Mouse (Mus musculus) CH12.LX (cell line): ENCODE results near the gene Acsl3. TPM values are rescaled to one million over a fixed set of nuclear protein-coding genes. Genes with fewer than 3 reads are reported as not detected.

Experiments used
- DNase-seq: peaks from one replicate; pipeline ENCODE4 v3.0.0-alpha.2; 2013; ENCODE audit errors: extremely low read depth
- H3K27ac ChIP-seq: 2 replicates; pipeline ENCODE4 v1.5.1; 2012; ENCODE audit warnings: low read depth, mild to moderate bottlenecking, control low read depth, moderate library complexity; ENCODE audit not compliant: insufficient read depth
- H3K27me3 ChIP-seq: replicated peaks from 2 replicates; pipeline ENCODE3; 2012; ENCODE audit warnings: inconsistent platforms
- H3K36me3 ChIP-seq, 2 experiments: replicated peaks in 1 of 2; 2 replicates each; pipeline versions ENCODE3 to v1.6.1; 2012; ENCODE audit warnings: inconsistent platforms in 1 of 2, low read length in 1 of 2, mild to moderate bottlenecking in 1 of 2, mixed read lengths in 1 of 2, moderate library complexity in 1 of 2; ENCODE audit not compliant: control insufficient read depth in 1 of 2, insufficient read depth in 1 of 2
- H3K4me1 ChIP-seq, 2 experiments: 2 replicates each; pipeline ENCODE4 v1.6.1; 2012; ENCODE audit warnings: inconsistent platforms in 1 of 2, moderate library complexity in 1 of 2; ENCODE audit not compliant: insufficient read depth in 2 of 2, control insufficient read depth in 1 of 2
- H3K4me2 ChIP-seq: 2 replicates; pipeline ENCODE4 v1.6.1; 2012; ENCODE audit warnings: low read depth, mild to moderate bottlenecking, control low read depth; ENCODE audit not compliant: poor library complexity, insufficient read depth, severe bottlenecking
- H3K4me3 ChIP-seq, 3 experiments: fragments of 150-350 bp in 1 of 3; sonication (generic) in 1 of 3; replicated peaks in 1 of 3; 2 replicates each; pipeline versions ENCODE3 to v1.5.1; 2011 to 2012; ENCODE audit warnings: low read depth in 2 of 3, low read length in 2 of 3, mild to moderate bottlenecking in 2 of 3, moderate library complexity in 2 of 3, control low read depth in 1 of 3, improper control_type of control experiment in 1 of 3, inconsistent platforms in 1 of 3, mixed read lengths in 1 of 3; ENCODE audit not compliant: poor library complexity in 1 of 3
- H3K79me2 ChIP-seq: replicated peaks from 2 replicates; pipeline ENCODE4 v1.6.1; 2012; ENCODE audit warnings: mild to moderate bottlenecking, moderate library complexity; ENCODE audit not compliant: control insufficient read depth, poor library complexity, insufficient read depth, severe bottlenecking; ENCODE audit errors: extremely low read depth
- H3K9ac ChIP-seq: 2 replicates; pipeline ENCODE4 v1.6.1; 2012; ENCODE audit warnings: low read depth, mild to moderate bottlenecking, control low read depth, moderate library complexity; ENCODE audit not compliant: insufficient read depth
- H3K9me3 ChIP-seq: replicated peaks from 2 replicates; pipeline ENCODE3; 2012; ENCODE audit warnings: low read length, inconsistent platforms, mixed read lengths
- BHLHE40 ChIP-seq: IDR thresholded peaks from 2 replicates; pipeline ENCODE4 v1.6.1; 2011; ENCODE audit warnings: mild to moderate bottlenecking, low read depth, low read length, improper control_type of control experiment
- CHD1 ChIP-seq: IDR thresholded peaks from 2 replicates; pipeline ENCODE4 v1.6.1; 2012; ENCODE audit warnings: low read depth, low read length, improper control_type of control experiment, inconsistent platforms
- CHD2 ChIP-seq: IDR thresholded peaks from 2 replicates; pipeline ENCODE4 v1.6.1; 2011; ENCODE audit warnings: low read length, improper control_type of control experiment
- CTCF ChIP-seq, 2 experiments: IDR thresholded peaks in 1 of 2; conservative IDR thresholded peaks in 1 of 2; 2 replicates each; pipeline ENCODE4 v1.5.1; 2011 to 2012; ENCODE audit warnings: low read depth in 2 of 2, low read length in 2 of 2, improper control_type of control experiment in 1 of 2, inconsistent platforms in 1 of 2, mild to moderate bottlenecking in 1 of 2, moderate library complexity in 1 of 2
- ELF1 ChIP-seq: IDR thresholded peaks from 2 replicates; pipeline ENCODE4 v1.6.1; 2014; ENCODE audit warnings: low read depth, mild to moderate bottlenecking, inconsistent platforms, low read length, improper control_type of control experiment
- EP300 ChIP-seq: IDR thresholded peaks from 2 replicates; pipeline ENCODE4 v1.6.1; 2011; ENCODE audit warnings: low read length, improper control_type of control experiment
- ETS1 ChIP-seq: conservative IDR thresholded peaks from 2 replicates; pipeline ENCODE4 v1.6.1; 2012; ENCODE audit warnings: low read depth, mild to moderate bottlenecking, inconsistent platforms, low read length, improper control_type of control experiment, moderate library complexity
- GABPA ChIP-seq: IDR thresholded peaks from 2 replicates; pipeline ENCODE4 v1.6.1; 2012; ENCODE audit warnings: low read depth, low read length, improper control_type of control experiment, inconsistent platforms; ENCODE audit not compliant: insufficient replicate concordance
- IRF4 ChIP-seq: IDR thresholded peaks from 2 replicates; pipeline ENCODE4 v1.6.1; 2014; ENCODE audit warnings: low read depth, mild to moderate bottlenecking, inconsistent platforms, low read length, improper control_type of control experiment
- JUND ChIP-seq: conservative IDR thresholded peaks from 2 replicates; pipeline ENCODE4 v1.6.1; 2011; ENCODE audit warnings: low read depth, low read length, improper control_type of control experiment
- KAT2A ChIP-seq: IDR thresholded peaks from 2 replicates; pipeline ENCODE4 v1.6.1; 2012; ENCODE audit warnings: low read length, improper control_type of control experiment, inconsistent platforms; ENCODE audit not compliant: insufficient replicate concordance
- MAX ChIP-seq: IDR thresholded peaks from 2 replicates; pipeline ENCODE4 v1.6.1; 2011; ENCODE audit warnings: low read length, improper control_type of control experiment
- MAZ ChIP-seq: IDR thresholded peaks from 2 replicates; pipeline ENCODE4 v1.6.1; 2012; ENCODE audit warnings: low read depth, mild to moderate bottlenecking, inconsistent platforms, low read length, improper control_type of control experiment, moderate library complexity
- MEF2A ChIP-seq: IDR thresholded peaks from 2 replicates; pipeline ENCODE4 v1.6.1; 2014; ENCODE audit warnings: low read depth, mild to moderate bottlenecking, inconsistent platforms, low read length, improper control_type of control experiment, borderline replicate concordance
- NELFE ChIP-seq: IDR thresholded peaks from 2 replicates; pipeline ENCODE4 v1.6.1; 2011; ENCODE audit warnings: low read depth, low read length, improper control_type of control experiment
- NRF1 ChIP-seq: IDR thresholded peaks from 2 replicates; pipeline ENCODE4 v1.6.1; 2014; ENCODE audit warnings: low read depth, mild to moderate bottlenecking, inconsistent platforms, low read length, improper control_type of control experiment, moderate library complexity
- POLR2A ChIP-seq: IDR thresholded peaks from 2 replicates; pipeline ENCODE4 v1.6.1; 2011; ENCODE audit warnings: low read depth, mild to moderate bottlenecking, improper control_type of control experiment, low read length
- RAD21 ChIP-seq: IDR thresholded peaks from 2 replicates; pipeline ENCODE4 v1.6.1; 2011; ENCODE audit warnings: low read depth, mild to moderate bottlenecking, low read length, improper control_type of control experiment, moderate library complexity
- RCOR1 ChIP-seq: conservative IDR thresholded peaks from 2 replicates; pipeline ENCODE4 v1.6.1; 2012; ENCODE audit warnings: low read depth, mild to moderate bottlenecking, inconsistent platforms, low read length, improper control_type of control experiment
- SIN3A ChIP-seq: IDR thresholded peaks from 2 replicates; pipeline ENCODE4 v1.6.1; 2012; ENCODE audit warnings: low read length, improper control_type of control experiment, inconsistent platforms
- SMC3 ChIP-seq: IDR thresholded peaks from 2 replicates; pipeline ENCODE4 v1.6.1; 2011; ENCODE audit warnings: low read depth, low read length, improper control_type of control experiment
- TBP ChIP-seq: conservative IDR thresholded peaks from 2 replicates; pipeline ENCODE4 v1.6.1; 2011; ENCODE audit warnings: low read depth, low read length, improper control_type of control experiment
- UBTF ChIP-seq: IDR thresholded peaks from 2 replicates; pipeline ENCODE4 v1.6.1; 2012; ENCODE audit warnings: low read depth, mild to moderate bottlenecking, inconsistent platforms, low read length, improper control_type of control experiment, moderate library complexity
- USF1 ChIP-seq: IDR thresholded peaks from 2 replicates; pipeline ENCODE4 v1.6.1; 2014; ENCODE audit warnings: low read depth, mild to moderate bottlenecking, inconsistent platforms, low read length, improper control_type of control experiment
- USF2 ChIP-seq: conservative IDR thresholded peaks from 2 replicates; pipeline ENCODE4 v1.6.1; 2011; ENCODE audit warnings: low read depth, low read length, improper control_type of control experiment
- ZC3H11A ChIP-seq: IDR thresholded peaks from 2 replicates; pipeline ENCODE4 v1.6.1; 2012; ENCODE audit warnings: low read depth, mild to moderate bottlenecking, inconsistent platforms, low read length, improper control_type of control experiment
- ZMIZ1 ChIP-seq: IDR thresholded peaks from 2 replicates; pipeline ENCODE4 v1.6.1; 2012; ENCODE audit warnings: low read depth, mild to moderate bottlenecking, inconsistent platforms, low read length, improper control_type of control experiment
- ZNF384 ChIP-seq: IDR thresholded peaks from 2 replicates; pipeline ENCODE4 v1.6.1; 2012; ENCODE audit warnings: low read depth, low read length, improper control_type of control experiment, inconsistent platforms
- dilution Hi-C: fragments of 300-500 bp; cut with MboI; formaldehyde crosslinking; loops from 2 replicates; pipeline ENCODE4 v1.14.3; 2020; ENCODE audit warnings: low sequenced_read_pairs; ENCODE audit not compliant: extremely low pct_unique_long_range_greater_than_20kb, extremely low pct_ligation_motif_present
- in situ Hi-C: fragments of 300-500 bp; cut with MboI; formaldehyde crosslinking; loops from 3 replicates; pipeline ENCODE4 v1.14.3; 2019; ENCODE audit warnings: low sequenced_read_pairs, low pct_ligation_motif_present, low pct_unique_long_range_greater_than_20kb, mixed read lengths
- polyA plus RNA-seq: library from polyadenylated mRNA; unstranded; fragments of >175 nt; gene quantifications from 2 replicates; pipeline ENCODE4 v1.2.1, GENCODE M21; 2012; ENCODE audit warnings: low read depth; ENCODE audit not compliant: insufficient read length
- total RNA-seq, 2 experiments: library from RNA; depleted of rRNA; stranded (reverse); fragments of 300-350 nt in 1 of 2; fragments of >200 nt in 1 of 2; gene quantifications; 2 replicates each; pipeline ENCODE4 v1.2.3; 2012 to 2014

Gene Acsl3
- total and polyA plus RNA-seq, 3 experiments, result 19.0 to 57.5 (median 25.3) TPM

- in situ Hi-C loops (loop anchor here (25.0 kb wide), 2 partner anchors 913 to 963 kb away; no protein-coding TSS in a partner anchor), dilution Hi-C loops (no loop called here)
- Histone ChIP-seq H3K4me2 (peak overlapping the region; percentile 27; the same call in 1 of the 2 replicates), H3K79me2 (no peaks in the 10 kb centered on the region), H3K27me3 (no peaks in the 10 kb centered on the region), H3K4me3 (no peak overlapping the region), H3K9ac (0 out of 2 replicates have a peak overlapping the region, but pooled peaks have one; percentile 17), H3K4me1 (peaks cover 0 to 6% of the 10 kb centered on the region in 2 experiments; a peak in 1 of 4 replicates), H3K9me3 (no peaks in the 10 kb centered on the region), H3K27ac (no peak overlapping the region), H3K36me3 (no peaks in the 10 kb centered on the region)
- TF ChIP-seq NRF1, result peak; percentile 87
- TF ChIP-seq ZMIZ1, result no peak
- TF ChIP-seq TBP, result no peak
- no peak for TF ChIP-seq SIN3A
- no peak for TF ChIP-seq EP300
- no peak for TF ChIP-seq BHLHE40
- TF ChIP-seq JUND, result no peak
- TF ChIP-seq CHD1, result no peak
- no peak for TF ChIP-seq ETS1
- TF ChIP-seq MEF2A, result no peak
- no peak for TF ChIP-seq GABPA
- peak; percentile 21; the same call in 1 of the 2 replicates for TF ChIP-seq ZNF384
- no peak for TF ChIP-seq USF2
- peak; percentile 46; the same call in 1 of the 2 replicates for TF ChIP-seq ELF1
- no peak for TF ChIP-seq RCOR1
- TF ChIP-seq SMC3, result peak; percentile 88
- TF ChIP-seq MAX, result no peak
- TF ChIP-seq USF1, result no peak
- no peak; the same call in 1 of the 2 replicates for TF ChIP-seq IRF4
- TF ChIP-seq MAZ, result no peak
- no peak for TF ChIP-seq POLR2A
- TF ChIP-seq KAT2A, result no peak
- peak; percentile 54 for TF ChIP-seq ZC3H11A
- no peak for TF ChIP-seq UBTF
- peak; percentile 99 for TF ChIP-seq RAD21
- peak; percentile 81 to 94 for TF ChIP-seq CTCF (conservative IDR thresholded peaks at IDR 0.05 in 1 of 2, IDR thresholded peaks at IDR 0.05 in 1 of 2; ENCODE audit: low read depth in 2 of 2, low read length in 2 of 2)
- no peak for TF ChIP-seq NELFE
- TF ChIP-seq CHD2, result no peak
- DNase-seq, result peak; percentile 78
These were observed 67.0 kb downstream of the Acsl3 start for GRCm38 (mm10) chr1:78724458-78725190.
